Mouse (Mus musculus) frontal cortex, postnatal 25 days (tissue): ENCODE data around the gene Pik3ip1.

Source experiments
- DNase-seq, 2 experiments: peaks; one replicate each; pipeline ENCODE4 v3.0.0; 2022; ENCODE audit warnings: low spot score in 2 of 2

Gene Pik3ip1

GRCm38 (mm10) chr11:3336602-3337001, 6.4 kb downstream of the Pik3ip1 start:
- DNase-seq: no peak

GRCm38 (mm10) chr11:3337173-3337955, 7.2 kb downstream of the Pik3ip1 start:
- peak in 1 of 2 experiments; percentile 55 for DNase-seq

- no peak for DNase-seq
Observed at GRCm38 (mm10) chr11:3337961-3338360, 7.8 kb downstream of the Pik3ip1 start.

- DNase-seq: no peak
Observed at GRCm38 (mm10) chr11:3341476-3341875, 11.3 kb downstream of the Pik3ip1 start.

GRCm38 (mm10) chr11:3344916-3345315, 14.7 kb downstream of the Pik3ip1 start:
- no peak for DNase-seq

- DNase-seq: no peak
Observed at GRCm38 (mm10) chr11:3346351-3346750, 16.1 kb downstream of the Pik3ip1 start.

GRCm38 (mm10) chr11:3347091-3347834, 17.1 kb downstream of the Pik3ip1 start:
- peak; percentile 75 to 80 for DNase-seq

- DNase-seq: no peak
Observed at GRCm38 (mm10) chr11:3347835-3348195, 17.6 kb downstream of the Pik3ip1 start.

GRCm38 (mm10) chr11:3348576-3349342, 18.6 kb downstream of the Pik3ip1 start:
- DNase-seq: no peak

- no peak for DNase-seq
Observed at GRCm38 (mm10) chr11:3349343-3349695, 19.1 kb downstream of the Pik3ip1 start.

- no peak for DNase-seq
Observed at GRCm38 (mm10) chr11:3352131-3352530, 21.9 kb downstream of the Pik3ip1 start.

- no peak for DNase-seq
Observed at GRCm38 (mm10) chr11:3352990-3353585, 22.9 kb downstream of the Pik3ip1 start.

GRCm38 (mm10) chr11:3362854-3363253, 32.7 kb downstream of the Pik3ip1 start:
- no peak for DNase-seq

GRCm38 (mm10) chr11:3366411-3366810, 36.2 kb downstream of the Pik3ip1 start:
- no peak for DNase-seq

GRCm38 (mm10) chr11:3368983-3369382, 38.8 kb downstream of the Pik3ip1 start:
- no peak for DNase-seq

- no peak for DNase-seq
Observed at GRCm38 (mm10) chr11:3369449-3369848, 39.2 kb downstream of the Pik3ip1 start.

GRCm38 (mm10) chr11:3370162-3370561, 40.0 kb downstream of the Pik3ip1 start:
- DNase-seq: no peak

- DNase-seq: peak; percentile 49 to 73
Observed at GRCm38 (mm10) chr11:3370928-3371598, 40.9 kb downstream of the Pik3ip1 start.

GRCm38 (mm10) chr11:3371599-3372295, 41.5 kb downstream of the Pik3ip1 start:
- DNase-seq: no peak

GRCm38 (mm10) chr11:3373591-3374292, 43.5 kb downstream of the Pik3ip1 start:
- no peak for DNase-seq
